Mouse (Mus musculus): ENCODE results near the gene Hivep3. TPM values are rescaled to one million over a fixed set of nuclear protein-coding genes. Genes with fewer than 3 reads are reported as not detected.
A peak's percentile ranks its signal among the peaks of the same experiment; 100 is the strongest.

The Hivep3 gene
- polyA plus RNA-seq, 1 experiment from 2014 or later: 2.1 TPM

DNA sequence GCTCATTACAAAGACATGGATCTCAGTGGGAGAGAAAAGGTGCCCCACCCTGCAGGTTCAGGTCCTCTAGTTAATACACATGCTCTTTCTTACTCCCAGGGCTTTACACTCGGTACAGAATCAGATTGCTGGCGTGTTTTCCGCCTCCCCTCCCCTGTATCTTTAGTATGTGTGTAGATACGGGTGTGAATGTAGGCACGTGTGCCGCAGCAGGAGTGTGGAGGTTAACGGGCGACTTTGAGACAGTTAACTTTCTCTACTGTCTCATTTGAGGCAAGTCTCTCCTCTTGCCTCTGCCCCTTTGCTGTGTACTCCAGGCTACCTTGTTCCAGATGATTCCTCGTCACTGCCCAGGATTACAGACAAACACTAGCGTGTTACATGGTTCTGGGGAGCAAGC, 241.7 kb downstream of the Hivep3 start:
- Histone ChIP-seq H3K27ac (no peak overlapping the region), H3K27me3 (ENCODE audit: insufficient read depth, poor library complexity, severe bottlenecking) (0 out of 2 replicates have a peak, but pooled peaks cover 11% of the 10 kb centered on the region), H3K36me3 (no peaks in the 10 kb centered on the region), H3K9me3 (no peaks in the 10 kb centered on the region), H3K4me1 (replicated peaks) (peaks cover 50% of the 10 kb centered on the region), H3K4me3 (no peak overlapping the region)
- WGBS: 89% methylated on average over 10 of the region's 10 CpGs
- no peak for DNase-seq (ENCODE audit: low spot score)

DNA sequence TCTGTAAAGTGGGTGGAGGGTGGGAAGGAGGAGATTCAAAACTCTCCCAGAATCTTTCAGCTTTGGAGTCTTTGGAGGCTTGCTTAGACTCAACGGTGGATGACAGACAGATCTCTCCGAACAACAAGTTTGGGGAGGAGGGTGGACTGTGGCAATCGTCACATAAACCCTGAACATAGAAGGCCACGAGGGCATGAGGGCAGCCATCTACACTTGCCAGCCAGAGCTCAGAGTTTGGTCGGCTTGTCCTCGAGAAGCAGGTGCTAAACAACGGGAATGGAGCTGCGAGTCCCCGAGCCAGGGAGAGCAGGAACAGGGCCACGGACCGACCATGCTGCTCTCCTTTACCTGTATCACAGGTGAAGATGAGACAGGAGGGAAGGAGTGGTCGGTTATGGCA, 242.2 kb downstream of the Hivep3 start:
- Histone ChIP-seq H3K27me3 (ENCODE audit: insufficient read depth, poor library complexity, severe bottlenecking) (0 out of 2 replicates have a peak, but pooled peaks cover 7% of the 10 kb centered on the region), H3K27ac (peak overlapping the region; percentile 47), H3K36me3 (no peaks in the 10 kb centered on the region), H3K9me3 (no peaks in the 10 kb centered on the region), H3K4me1 (replicated peaks) (peaks cover 45% of the 10 kb centered on the region), H3K4me3 (no peak overlapping the region)
- DNase-seq (ENCODE audit: low spot score): no peak
- WGBS: 78% methylated on average over 12 of the region's 12 CpGs

DNA sequence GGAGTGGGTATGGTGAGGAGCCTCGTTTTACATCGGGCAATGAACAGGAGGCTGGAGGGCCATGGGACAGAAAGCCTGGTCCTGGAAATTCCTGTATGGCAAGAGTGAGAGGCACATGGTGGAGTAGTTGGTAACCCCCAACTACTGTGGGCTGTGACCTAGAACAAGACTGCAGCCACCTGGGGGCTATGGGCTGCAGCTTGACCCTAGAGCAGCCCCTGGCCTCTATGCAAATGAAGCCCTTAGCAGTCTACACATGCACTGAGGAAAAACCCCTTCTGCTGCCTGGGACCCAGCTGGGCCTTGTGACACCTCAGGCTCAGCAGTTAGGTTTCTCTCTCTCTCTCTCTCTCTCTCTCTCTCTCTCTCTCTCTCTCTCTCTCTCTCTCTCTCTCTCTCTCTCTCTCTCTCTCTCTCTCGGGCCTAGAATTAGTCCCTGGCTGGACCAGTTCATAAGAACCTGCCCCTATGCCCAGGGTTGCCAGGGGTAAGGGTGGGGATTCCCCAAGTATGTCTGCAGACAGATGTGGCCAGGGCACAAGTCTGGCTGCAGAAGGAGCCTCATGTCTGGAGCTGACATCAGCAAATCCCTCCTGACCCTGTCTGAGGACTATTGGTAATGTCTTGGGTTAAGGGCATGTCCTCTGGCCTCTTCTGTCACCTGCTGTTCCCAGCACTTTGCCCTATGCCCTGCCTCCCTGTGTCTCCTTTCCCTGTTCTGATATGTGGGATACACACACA, 243.0 kb downstream of the Hivep3 start:
- H3K4me3 ChIP-seq: no peak overlapping the region
- no peaks in the 10 kb centered on the region for H3K9me3 ChIP-seq
- H3K27me3 ChIP-seq (ENCODE audit: insufficient read depth, poor library complexity, severe bottlenecking): 0 out of 2 replicates have a peak, but pooled peaks cover 7% of the 10 kb centered on the region
- peaks cover 45% of the 10 kb centered on the region for H3K4me1 ChIP-seq (replicated peaks)
- DNase-seq (ENCODE audit: low spot score): no peak
- whole genome bisulfite sequencing: 35% methylated on average over 3 of the region's 3 CpGs
- no peaks in the 10 kb centered on the region for H3K36me3 ChIP-seq
- H3K27ac ChIP-seq: peak overlapping the region; percentile 47

DNA sequence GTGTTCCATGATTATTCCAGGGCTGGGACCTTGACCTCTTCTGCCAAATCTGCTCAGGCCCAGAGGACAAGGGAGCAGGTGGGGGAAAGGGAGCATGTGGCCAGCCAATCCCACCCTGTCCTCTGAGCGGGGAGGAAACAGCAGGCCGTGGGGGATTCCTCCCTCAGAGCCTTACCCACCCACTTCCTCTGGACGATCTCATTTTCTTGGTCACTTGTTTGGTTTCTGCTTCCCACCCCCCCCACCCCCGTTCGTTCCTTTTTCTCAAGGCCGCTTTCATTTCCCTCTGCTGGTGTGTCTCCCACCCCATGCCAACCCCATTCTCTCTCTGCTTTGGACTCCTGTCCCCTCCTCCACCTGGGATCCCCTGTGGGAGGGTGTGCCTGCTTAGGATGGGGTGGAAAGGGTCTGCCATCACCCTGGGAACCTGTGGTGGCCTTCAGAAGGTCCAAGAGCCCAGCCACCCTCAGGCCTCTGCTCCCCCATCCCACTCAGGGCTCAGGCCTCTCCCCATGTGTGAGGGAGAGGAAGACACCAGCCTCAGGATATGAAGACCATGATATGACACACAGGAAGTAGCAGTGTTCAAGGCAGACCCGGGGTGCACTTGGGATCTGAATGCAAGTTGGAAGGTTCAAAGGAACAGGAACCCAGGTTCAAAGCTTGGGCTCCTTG, 244.4 kb downstream of the Hivep3 start:
- DNase-seq (ENCODE audit: low spot score): no peak
- H3K9me3 ChIP-seq: no peaks in the 10 kb centered on the region
- H3K4me1 ChIP-seq (replicated peaks): peaks cover 43% of the 10 kb centered on the region
- H3K4me3 ChIP-seq: no peak overlapping the region
- 78% methylated on average over 7 of the region's 7 CpGs for WGBS
- 0 out of 2 replicates have a peak, but pooled peaks cover 5% of the 10 kb centered on the region for H3K27me3 ChIP-seq (ENCODE audit: insufficient read depth, poor library complexity, severe bottlenecking)
- peak overlapping the region; percentile 53 for H3K27ac ChIP-seq
- H3K36me3 ChIP-seq: no peaks in the 10 kb centered on the region

DNA sequence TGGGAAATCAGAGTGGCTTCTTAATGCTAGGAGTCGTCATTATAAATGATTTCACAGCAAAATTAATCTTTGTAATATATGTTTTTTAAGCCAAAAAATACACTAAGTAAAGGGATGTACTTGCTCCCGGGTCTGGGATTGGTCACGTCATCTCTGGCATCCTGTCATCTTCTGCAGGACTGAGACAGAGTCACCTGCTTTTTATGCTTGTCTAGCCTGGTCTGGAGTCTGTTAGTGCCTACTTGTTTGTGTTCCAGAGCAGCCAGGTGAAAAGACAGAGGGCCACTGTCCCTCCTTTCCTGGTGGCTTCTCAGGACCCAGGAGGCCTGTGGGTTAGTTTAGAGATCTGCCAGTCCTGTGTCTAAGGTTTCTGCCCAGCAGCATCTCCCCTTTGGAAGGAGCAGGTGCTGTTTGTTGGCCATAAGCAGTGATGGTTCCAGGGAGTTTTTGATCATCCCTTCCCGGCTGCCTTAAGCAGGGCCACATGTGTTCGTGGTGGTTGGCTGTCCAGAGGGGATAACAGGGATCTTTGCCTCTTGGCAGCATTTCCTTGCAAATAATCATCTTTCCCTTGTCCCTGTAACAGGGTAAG, 245.8 kb downstream of the Hivep3 start:
- Histone ChIP-seq H3K27ac (no peak overlapping the region), H3K27me3 (ENCODE audit: insufficient read depth, poor library complexity, severe bottlenecking) (0 out of 2 replicates have a peak, but pooled peaks cover 4% of the 10 kb centered on the region), H3K9me3 (no peaks in the 10 kb centered on the region), H3K4me3 (no peak overlapping the region), H3K4me1 (replicated peaks) (peaks cover 40% of the 10 kb centered on the region), H3K36me3 (no peaks in the 10 kb centered on the region)
- DNase-seq (ENCODE audit: low spot score): no peak
- 78% methylated on average over 5 of the region's 5 CpGs for WGBS

DNA sequence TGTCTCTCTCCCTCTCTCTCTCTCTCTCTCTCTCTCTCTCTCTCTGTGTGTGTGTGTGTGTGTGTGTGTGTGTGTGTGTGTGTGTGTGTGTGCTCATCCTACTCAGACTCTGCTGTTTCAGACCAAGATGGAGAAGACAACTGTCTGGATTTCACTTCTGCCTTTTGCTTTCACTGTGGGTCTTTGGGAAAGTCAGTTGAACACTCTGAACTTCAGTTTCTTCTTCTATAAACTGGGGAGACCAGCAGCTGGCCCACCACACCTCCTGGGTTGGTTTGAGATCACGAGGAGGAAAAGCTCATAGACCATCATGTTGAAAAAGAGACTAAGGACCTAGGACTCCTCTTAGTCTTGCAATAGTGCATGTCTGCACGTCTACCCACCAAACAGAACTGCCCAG, 246.3 kb downstream of the Hivep3 start:
- Histone ChIP-seq H3K9me3 (no peaks in the 10 kb centered on the region), H3K27me3 (ENCODE audit: insufficient read depth, poor library complexity, severe bottlenecking) (0 out of 2 replicates have a peak, but pooled peaks cover 3% of the 10 kb centered on the region), H3K4me1 (replicated peaks) (peaks cover 35% of the 10 kb centered on the region), H3K4me3 (no peak overlapping the region), H3K27ac (no peak overlapping the region), H3K36me3 (no peaks in the 10 kb centered on the region)
- DNase-seq (ENCODE audit: low spot score): no peak
- 77% methylated on average over 2 of the region's 2 CpGs for WGBS

DNA sequence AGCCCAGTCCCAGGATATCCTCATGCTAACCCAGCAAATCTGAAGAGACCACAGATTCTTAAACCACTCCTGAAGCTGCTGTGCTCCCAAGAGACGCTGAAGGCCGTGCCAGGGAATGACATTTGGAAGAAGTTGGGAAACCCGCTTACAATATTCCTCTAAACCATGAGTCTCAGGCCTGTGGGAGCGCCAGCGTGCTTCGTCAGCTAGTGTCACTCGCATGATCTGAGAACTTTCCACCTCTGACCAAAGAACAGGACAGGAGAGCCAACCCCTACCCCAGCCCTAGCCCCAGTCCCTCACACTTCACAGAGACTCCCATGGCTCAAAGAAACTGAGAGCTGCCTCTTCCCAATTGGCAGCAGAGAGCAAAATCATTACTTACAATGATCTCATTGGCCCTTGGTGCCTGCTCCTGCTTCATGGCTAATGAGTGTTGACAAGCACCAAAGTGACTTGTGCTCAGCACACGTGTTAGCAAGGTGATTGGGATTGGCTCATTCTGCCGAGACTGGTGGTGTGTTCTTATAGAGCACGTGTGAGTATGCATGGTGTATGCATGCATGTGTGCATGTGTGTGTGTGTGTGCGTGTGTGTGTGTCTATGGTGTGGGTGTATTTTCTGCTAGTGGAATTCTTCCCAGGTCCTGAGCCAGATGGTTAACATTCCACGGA, 247.6 kb downstream of the Hivep3 start:
- Histone ChIP-seq H3K4me3 (no peak overlapping the region), H3K27ac (no peak overlapping the region), H3K27me3 (ENCODE audit: insufficient read depth, poor library complexity, severe bottlenecking) (no peaks in the 10 kb centered on the region), H3K4me1 (replicated peaks) (peaks cover 26% of the 10 kb centered on the region), H3K36me3 (no peaks in the 10 kb centered on the region), H3K9me3 (no peaks in the 10 kb centered on the region)
- no peak for DNase-seq (ENCODE audit: low spot score)
- WGBS: 89% methylated on average over 12 of the region's 12 CpGs

DNA sequence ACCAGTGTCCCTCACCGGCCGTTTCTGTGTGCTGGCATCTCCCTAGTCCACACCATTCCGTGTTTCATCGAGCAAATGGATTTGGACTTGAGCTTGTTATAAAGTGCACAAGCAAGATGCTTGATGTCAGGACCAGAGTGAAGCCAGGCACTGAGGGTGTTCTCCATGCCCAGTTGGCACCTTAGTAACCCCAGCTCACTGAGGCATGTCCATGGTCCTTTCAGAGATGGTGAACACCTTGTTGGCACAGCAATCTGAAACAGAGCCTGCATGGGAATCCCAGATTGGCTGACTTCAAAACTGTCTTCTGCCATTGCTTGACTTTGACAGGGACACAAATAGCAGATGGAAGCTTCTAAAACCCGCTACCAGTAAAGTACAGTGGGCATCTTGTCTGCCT, 252.5 kb downstream of the Hivep3 start:
- no peaks in the 10 kb centered on the region for H3K27me3 ChIP-seq (ENCODE audit: insufficient read depth, poor library complexity, severe bottlenecking)
- no peaks in the 10 kb centered on the region for H3K36me3 ChIP-seq
- DNase-seq (ENCODE audit: low spot score): no peak
- WGBS: 87% methylated on average over 5 of the region's 5 CpGs
- H3K27ac ChIP-seq: peak overlapping the region; percentile 76; the same call in 1 of the 2 replicates
- H3K4me3 ChIP-seq: no peak overlapping the region
- H3K9me3 ChIP-seq: no peaks in the 10 kb centered on the region
- H3K4me1 ChIP-seq (replicated peaks): peaks cover 44% of the 10 kb centered on the region

DNA sequence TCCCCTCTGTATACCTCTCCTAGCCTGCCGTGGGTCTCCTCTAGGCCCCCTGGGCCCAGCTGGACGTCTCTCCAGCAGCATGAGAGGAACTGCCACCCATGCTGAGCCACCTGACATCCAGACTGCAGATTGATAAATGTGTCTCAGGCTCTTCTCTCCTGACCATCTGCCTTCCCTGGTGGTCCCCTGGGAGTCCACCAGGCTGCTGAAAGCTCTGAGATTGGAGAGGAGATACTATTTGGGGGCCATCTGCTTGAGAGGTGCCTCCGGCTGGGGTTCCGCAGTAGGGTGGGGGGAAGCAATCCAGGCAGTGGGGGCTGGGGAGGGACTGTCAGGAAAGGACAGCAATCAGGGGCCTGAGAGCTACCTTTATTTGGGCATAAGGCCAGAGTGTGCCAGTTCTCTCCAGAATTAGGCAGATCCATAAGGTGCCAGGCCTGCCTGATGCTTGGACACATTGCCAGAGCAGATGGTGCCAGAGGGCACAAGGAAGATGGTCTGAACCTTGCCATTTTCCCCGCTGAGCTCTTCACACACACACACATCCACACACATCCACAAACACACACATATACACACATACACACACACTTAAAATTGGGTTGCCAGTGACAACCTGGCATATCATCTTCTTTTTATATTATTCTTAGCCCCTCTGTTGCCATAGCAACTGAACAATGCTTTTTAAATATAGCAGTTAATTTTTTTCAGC, 253.2 kb downstream of the Hivep3 start:
- no peaks in the 10 kb centered on the region for H3K27me3 ChIP-seq (ENCODE audit: insufficient read depth, poor library complexity, severe bottlenecking)
- no peaks in the 10 kb centered on the region for H3K9me3 ChIP-seq
- H3K4me3 ChIP-seq: no peak overlapping the region
- peak overlapping the region; percentile 76 for H3K27ac ChIP-seq
- H3K4me1 ChIP-seq (replicated peaks): peaks cover 44% of the 10 kb centered on the region
- DNase-seq (ENCODE audit: low spot score): no peak
- 51% methylated on average over 5 of the region's 5 CpGs for WGBS
- H3K36me3 ChIP-seq: no peaks in the 10 kb centered on the region

DNA sequence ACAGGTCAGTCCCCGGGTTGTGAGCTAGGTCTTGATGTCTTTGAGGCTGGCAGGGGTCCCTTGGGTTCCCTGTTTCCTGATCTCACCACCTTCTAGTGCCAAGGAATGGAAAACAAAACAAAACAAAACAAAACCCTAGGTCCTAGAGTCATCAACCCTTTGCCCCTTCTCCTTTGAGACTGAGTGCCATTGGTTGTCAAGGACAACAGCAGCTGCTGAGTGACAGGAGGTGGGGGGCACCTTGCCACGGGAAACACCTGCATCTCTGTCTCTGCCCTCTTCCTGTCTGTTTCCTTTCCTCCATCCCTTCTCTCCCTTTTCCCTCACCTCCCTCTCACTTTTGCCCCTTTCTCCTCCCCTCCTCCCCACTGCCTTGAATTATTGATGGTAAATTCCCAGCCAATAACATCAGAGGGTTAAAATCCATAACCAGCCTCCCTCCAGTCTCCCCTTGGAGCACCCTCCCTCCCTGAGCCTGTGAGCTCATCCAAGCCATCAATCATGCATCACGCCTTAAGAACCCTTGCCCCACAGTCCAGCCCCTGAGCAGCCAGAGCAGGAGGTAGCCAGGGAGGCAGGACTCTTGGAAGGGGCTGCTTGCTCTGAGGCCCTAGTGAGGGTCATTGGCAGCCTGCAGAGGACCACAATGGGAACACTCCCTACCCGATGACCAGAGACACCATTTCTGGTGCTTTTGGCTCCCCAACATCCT, 253.9 kb downstream of the Hivep3 start:
- WGBS: 27% methylated on average over 4 of the region's 4 CpGs
- H3K4me1 ChIP-seq (replicated peaks): peaks cover 42% of the 10 kb centered on the region
- DNase-seq (ENCODE audit: low spot score): no peak
- H3K36me3 ChIP-seq: no peaks in the 10 kb centered on the region
- peak overlapping the region; percentile 76 for H3K27ac ChIP-seq
- H3K27me3 ChIP-seq (ENCODE audit: insufficient read depth, poor library complexity, severe bottlenecking): no peaks in the 10 kb centered on the region
- no peak overlapping the region for H3K4me3 ChIP-seq
- H3K9me3 ChIP-seq: no peaks in the 10 kb centered on the region

DNA sequence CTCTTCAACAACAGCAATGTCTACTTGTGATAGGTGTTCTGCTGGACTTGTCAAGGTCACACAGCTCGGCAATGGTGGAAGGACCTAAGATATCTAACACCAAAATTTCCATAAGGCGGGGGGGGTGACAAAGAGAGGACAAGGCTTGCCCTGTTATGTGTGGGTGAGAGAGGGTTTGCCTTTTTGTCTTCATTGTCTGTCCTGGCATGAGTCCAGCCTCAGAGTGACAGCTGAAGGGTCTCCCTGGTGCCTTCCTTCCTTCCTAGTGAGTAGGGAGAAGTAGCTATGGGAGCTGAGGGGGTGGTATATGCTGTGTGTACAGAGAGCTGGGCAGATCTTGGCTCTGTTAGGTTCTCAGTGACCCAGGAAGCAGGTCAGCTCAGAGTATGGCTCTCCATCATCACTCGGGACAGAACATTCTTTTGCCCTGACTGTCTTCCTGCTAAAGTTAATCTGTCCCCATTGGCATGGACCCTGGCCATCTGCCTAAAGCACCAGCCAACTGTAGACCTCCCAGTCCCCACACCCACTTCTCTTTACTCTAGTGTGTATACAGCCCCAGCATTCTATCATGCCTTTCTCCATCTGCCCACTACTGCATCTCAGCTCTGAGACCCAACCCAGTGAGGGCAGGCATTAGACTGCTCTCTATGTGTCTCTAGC, 255.6 kb downstream of the Hivep3 start:
- Histone ChIP-seq H3K27me3 (ENCODE audit: insufficient read depth, poor library complexity, severe bottlenecking) (no peaks in the 10 kb centered on the region), H3K36me3 (no peaks in the 10 kb centered on the region), H3K4me3 (no peak overlapping the region), H3K27ac (peak overlapping the region; percentile 40; the same call in 1 of the 2 replicates), H3K4me1 (replicated peaks) (peaks cover 38% of the 10 kb centered on the region), H3K9me3 (no peaks in the 10 kb centered on the region)
- WGBS: 67% methylated on average over 3 of the region's 3 CpGs
- DNase-seq (ENCODE audit: low spot score): no peak

All from hindbrain, embryonic 10.5 days (tissue).